Mouse (Mus musculus): Measurements from ENCODE around the gene Cfap36.

Gene Cfap36

DNA sequence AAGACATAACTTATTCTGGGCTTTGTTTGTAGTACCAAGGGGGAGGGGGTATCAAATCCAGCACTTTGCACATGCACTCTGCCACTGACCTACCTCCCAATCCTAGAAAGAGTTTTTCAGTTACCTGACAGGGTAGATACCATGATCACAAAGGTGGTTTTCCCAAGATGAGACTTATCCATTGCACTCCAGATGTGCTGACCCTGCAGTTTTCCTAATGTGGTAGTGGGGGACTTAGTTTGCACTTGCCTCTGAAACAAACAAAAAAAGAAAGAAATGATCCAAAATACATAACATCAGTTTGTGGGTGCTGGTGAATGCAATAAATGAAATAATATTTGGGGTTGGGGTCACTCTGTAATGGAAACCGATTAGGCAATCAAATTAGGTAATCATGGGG is 67.9 kb downstream of the Cfap36 start:
- no peak for DNase-seq (ENCODE audit: low spot score)

DNA sequence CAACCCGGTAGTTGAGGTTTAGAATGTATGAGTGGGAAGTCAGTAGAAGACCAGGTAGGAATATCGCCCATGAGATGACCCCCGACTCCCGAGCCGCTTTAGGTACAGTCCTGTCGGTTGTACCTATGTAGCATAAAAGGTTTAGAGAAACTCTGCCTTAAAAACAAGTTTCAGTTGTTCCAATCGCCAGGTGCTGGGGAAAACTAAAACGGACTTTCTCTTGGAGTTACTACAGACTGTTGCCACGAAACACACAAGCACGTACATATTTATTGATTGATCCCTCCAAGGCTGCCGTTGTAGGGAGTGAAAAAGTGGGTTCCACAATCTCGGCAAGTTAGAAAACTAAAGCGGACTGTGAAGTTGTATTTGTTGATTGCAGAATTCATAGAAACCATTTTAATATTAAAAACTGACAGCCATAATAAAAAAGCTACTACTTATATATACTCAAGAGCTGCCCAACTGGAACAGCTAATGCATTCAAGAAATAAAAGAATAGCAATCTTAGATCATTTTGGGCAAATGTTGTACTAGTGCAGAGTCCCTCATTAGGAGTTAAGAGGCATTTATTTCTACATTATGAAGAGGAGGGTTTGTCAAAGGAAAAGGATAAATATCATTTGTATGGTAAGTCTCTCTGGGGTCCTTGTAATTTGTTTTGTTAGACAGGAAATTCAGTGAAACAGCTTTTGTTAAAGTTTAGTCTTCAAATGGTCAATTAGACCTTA is 73.3 kb downstream of the Cfap36 start:
- no peak for DNase-seq (ENCODE audit: low spot score)

DNA sequence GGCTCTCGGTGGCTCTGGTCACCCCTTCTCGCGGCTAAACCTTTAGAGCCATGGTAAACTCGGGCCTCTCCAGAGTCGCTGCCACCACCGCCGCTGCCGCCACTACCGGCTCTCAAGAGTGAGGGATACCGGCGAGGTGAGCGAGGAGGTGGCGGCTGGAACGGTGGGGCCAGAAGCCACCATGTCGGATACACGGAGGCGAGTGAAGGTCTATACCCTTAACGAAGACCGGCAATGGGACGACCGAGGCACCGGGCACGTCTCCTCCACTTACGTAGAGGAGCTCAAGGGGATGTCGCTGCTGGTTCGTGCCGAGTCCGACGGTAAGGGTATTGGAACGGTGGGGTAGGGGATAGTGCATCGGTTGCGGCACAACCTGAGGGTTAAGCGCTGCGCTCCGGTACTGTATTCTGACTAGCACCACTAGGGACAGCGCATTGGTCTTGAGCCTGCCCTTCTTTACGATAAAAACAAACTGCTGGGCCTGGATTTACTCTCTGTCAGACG is 74.0 kb downstream of the Cfap36 start:
- DNase-seq (ENCODE audit: low spot score), result peak; percentile 47

DNA sequence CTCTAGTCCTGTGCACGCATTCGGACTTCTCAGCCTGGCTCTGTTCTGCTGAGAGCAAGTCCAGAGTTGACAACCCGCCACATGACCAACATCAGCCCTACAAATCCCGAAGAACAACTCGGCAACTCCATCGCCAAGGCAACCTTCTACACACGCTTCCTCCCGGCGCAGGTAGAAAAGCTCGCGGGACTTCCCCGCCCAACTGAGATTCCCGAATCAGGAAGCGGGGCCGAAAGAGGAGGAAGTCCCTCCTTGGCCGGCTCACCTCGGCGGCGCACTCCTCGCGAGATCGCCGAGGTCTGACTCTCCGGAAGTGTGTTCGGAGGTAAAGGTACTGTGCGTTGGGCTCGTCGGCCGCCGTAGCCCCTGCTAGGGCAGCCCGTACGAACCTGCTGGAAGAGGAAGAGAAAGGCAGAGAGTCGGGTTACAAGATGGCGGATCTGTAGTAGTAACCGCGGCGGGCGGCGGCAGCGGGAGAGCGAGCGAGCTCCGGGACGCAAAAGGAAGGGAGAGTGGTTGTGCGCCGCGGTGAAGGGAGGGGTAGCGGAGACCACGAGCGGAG is 74.6 kb downstream of the Cfap36 start, which contains the start of gene Ppp4r3b:
Gene Ppp4r3b, plus strand, starts transcription at position 328 of the 562 bp plus-strand sequence.
- peak; percentile 91 for DNase-seq (ENCODE audit: low spot score)

DNA sequence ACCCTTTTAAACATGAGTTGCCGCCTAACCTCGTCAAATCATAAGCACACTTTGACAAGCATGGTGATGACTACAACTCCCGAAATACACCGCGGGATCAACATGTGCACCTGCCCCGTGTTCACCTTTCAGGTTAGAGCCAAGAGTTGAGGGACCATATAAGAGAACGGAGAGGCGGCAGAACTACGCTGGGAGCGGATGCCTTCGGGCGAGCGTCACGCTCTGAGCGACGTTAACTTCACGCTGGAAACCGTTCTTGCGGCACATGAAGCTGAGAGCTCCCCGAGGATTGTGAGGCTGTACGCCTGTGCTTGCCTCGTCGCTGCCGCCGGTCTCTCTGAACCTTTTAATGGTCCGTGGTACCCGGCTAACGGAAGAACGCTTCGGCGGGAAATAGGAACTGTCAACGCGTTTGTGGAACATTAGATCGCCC is 75.2 kb downstream of the Cfap36 start:
- DNase-seq (ENCODE audit: low spot score), result peak; percentile 42

All from urinary bladder, postnatal 25 days (tissue).